Mouse (Mus musculus) neutrophil, adult 5-6 weeks (primary cell): ENCODE results near the gene Sept11. TPM values are rescaled to one million over a fixed set of nuclear protein-coding genes. Genes with fewer than 3 reads are reported as not detected.

Experiments used
- ATAC-seq: fragments of 151-379, 151-347 bp; 2 replicates; pipeline ENCODE4 v1.8.0; 2017; ENCODE audit warnings: mild to moderate bottlenecking, moderate TSS enrichment; ENCODE audit not compliant: insufficient number of reproducible peaks, poor library complexity, low FRiP score, severe bottlenecking; ENCODE audit errors: extremely low read depth
- total RNA-seq: library from RNA; stranded (forward); fragments of 200-1000 nt; gene quantifications from 2 replicates; pipeline ENCODE4 v1.2.3, GENCODE M21; 2017

Sept11 gene
- total RNA-seq, 1 experiment from 2014 or later, result 42.7 TPM

DNA sequence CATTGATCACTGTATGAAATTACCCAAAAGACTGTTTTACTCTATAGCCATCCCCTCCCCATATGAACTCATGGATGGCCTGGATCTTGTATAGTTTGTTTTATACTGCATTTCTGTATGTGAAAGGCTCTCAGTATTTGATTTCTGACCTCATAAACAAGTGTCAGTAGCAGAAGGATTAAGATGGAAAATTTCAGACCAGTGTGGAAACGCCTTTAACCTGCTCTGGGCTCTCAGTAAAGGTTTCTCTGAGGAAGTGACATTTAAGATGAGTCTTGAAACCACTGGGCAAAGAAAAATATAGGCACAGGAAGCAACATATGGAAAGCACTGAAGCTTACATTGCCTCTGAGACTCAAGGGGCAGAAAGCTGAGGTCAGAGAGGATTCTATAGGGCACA is 114.3 kb downstream of the Sept11 start:
- no peak for ATAC-seq

GRCm38 (mm10) chr5:93218375-93218774 is 125.1 kb downstream of the Sept11 start:
- ATAC-seq, result no peak

- ATAC-seq, result no peak
These were observed 128.4 kb downstream of the Sept11 start for GRCm38 (mm10) chr5:93221661-93222060.

GRCm38 (mm10) chr5:93224549-93224948 is 131.3 kb downstream of the Sept11 start:
- ATAC-seq, result no peak

Other genes starting within 250 kb of the Sept11 start
- gene Sowahb, start 48.4 kb upstream of the Sept11 start, total RNA-seq, result 0.12 and 0.23 TPM in 2 replicates
- gene Ccni, start 113.1 kb downstream of the Sept11 start, total RNA-seq, result 202 and 220 TPM in 2 replicates
- gene 2010109A12Rik, start 113.1 kb downstream of the Sept11 start, total RNA-seq, result 7.2 and 7.4 TPM in 2 replicates
- gene Ccng2, start 173.8 kb downstream of the Sept11 start, total RNA-seq, result 136 and 150 TPM in 2 replicates